Mouse (Mus musculus) right cerebral cortex, postnatal 36 days (tissue): ENCODE results near the gene Gmpr.
A peak's percentile ranks its signal among the peaks of the same experiment; 100 is the strongest.

Source experiments
- DNase-seq, 2 experiments: peaks; one replicate each; pipeline ENCODE4 v3.0.0; 2022; ENCODE audit warnings: low spot score in 2 of 2, mixed read lengths in 1 of 2

The Gmpr gene

GRCm38 (mm10) chr13:45502791-45503190 lies 4.5 kb upstream of the Gmpr start:
- no peak for DNase-seq

GRCm38 (mm10) chr13:45505546-45505945 lies 1.7 kb upstream of the Gmpr start:
- no peak for DNase-seq

GRCm38 (mm10) chr13:45508495-45508894 lies 1.3 kb downstream of the Gmpr start:
- DNase-seq: peak; percentile 58 to 69

- DNase-seq: no peak
Observed at GRCm38 (mm10) chr13:45509366-45509765, 2.1 kb downstream of the Gmpr start.

GRCm38 (mm10) chr13:45511706-45512435 lies 4.6 kb downstream of the Gmpr start:
- no peak for DNase-seq

GRCm38 (mm10) chr13:45512531-45512930 lies 5.3 kb downstream of the Gmpr start:
- DNase-seq: no peak

GRCm38 (mm10) chr13:45513009-45513984 lies 6.1 kb downstream of the Gmpr start:
- DNase-seq: no peak

GRCm38 (mm10) chr13:45514115-45514514 lies 6.9 kb downstream of the Gmpr start:
- no peak for DNase-seq

GRCm38 (mm10) chr13:45514832-45515422 lies 7.7 kb downstream of the Gmpr start:
- no peak for DNase-seq

GRCm38 (mm10) chr13:45516501-45517393 lies 9.5 kb downstream of the Gmpr start:
- no peak for DNase-seq

GRCm38 (mm10) chr13:45524305-45524704 lies 17.1 kb downstream of the Gmpr start:
- no peak for DNase-seq

- DNase-seq: no peak
Observed at GRCm38 (mm10) chr13:45524791-45525435, 17.7 kb downstream of the Gmpr start.

- no peak for DNase-seq
Observed at GRCm38 (mm10) chr13:45526230-45526629, 19.0 kb downstream of the Gmpr start.

- DNase-seq: no peak
Observed at GRCm38 (mm10) chr13:45527232-45527964, 20.2 kb downstream of the Gmpr start.

GRCm38 (mm10) chr13:45528787-45529186 lies 21.5 kb downstream of the Gmpr start:
- no peak for DNase-seq

GRCm38 (mm10) chr13:45530754-45531153 lies 23.5 kb downstream of the Gmpr start:
- peak; percentile 45 to 72 for DNase-seq

GRCm38 (mm10) chr13:45535731-45536453 lies 28.6 kb downstream of the Gmpr start:
- DNase-seq: no peak

- DNase-seq: no peak
Observed at GRCm38 (mm10) chr13:45537110-45537509, 29.9 kb downstream of the Gmpr start.

- no peak for DNase-seq
Observed at GRCm38 (mm10) chr13:45538091-45538490, 30.8 kb downstream of the Gmpr start.
